ENCODE assay signal across 8 mouse cellular contexts in genomic region chr2:127248334-127249004, GRCm38 (mm10). TPM values are rescaled to one million over a fixed set of nuclear protein-coding genes. Genes with fewer than 3 reads are reported as not detected.
A peak's percentile ranks its signal among the peaks of the same experiment; 100 is the strongest.
DNase-seq lines count a peak whose midpoint lies in the region; ATAC-seq and TF ChIP-seq lines count a peak whose summit lies in the region.

No protein-coding gene starts in this region.

- no peak for TF ChIP-seq POLR2A in lung, adult 2 months (IDR thresholded peaks at IDR 0.05; ENCODE audit: borderline replicate concordance, extremely low read depth, low read depth, low read length)
- TF ChIP-seq POLR2A in heart, adult 2 months (IDR thresholded peaks at IDR 0.05; ENCODE audit: insufficient read depth, low read depth, low read length): no peak
- TF ChIP-seq POLR2A in liver, adult 2 months (IDR thresholded peaks at IDR 0.05; ENCODE audit: extremely low read depth, insufficient read depth, low read length): no peak

- peak; percentile 37 for DNase-seq in lung, adult 2 months
- DNase-seq in lung, postnatal 25 days (ENCODE audit: low spot score): no peak
- peak; percentile 14 for DNase-seq in embryo, embryonic 11.5 days (ENCODE audit: low read depth, low spot score)
- DNase-seq in heart, adult 2 months: peak; percentile 50 to 57
- DNase-seq in kidney, adult 9 months: peak; percentile 40
- DNase-seq in liver, adult 2 months (ENCODE audit: extremely low read depth, low read depth, low spot score): no peak
- peak; percentile 45 for DNase-seq in naive thymus-derived CD4-positive, alpha-beta T cell, adult 2 months (ENCODE audit: low read depth)

- ATAC-seq in stomach, embryonic 14.5 days (ENCODE audit: insufficient number of reproducible peaks, insufficient read depth, low FRiP score, low read depth): peak; percentile 35

- WGBS in lung, adult 2 months: under 1% methylated on average over 39 of the region's 39 CpGs
- 1% methylated on average over 39 of the region's 39 CpGs for WGBS in heart, adult 2 months
- under 1% methylated on average over 39 of the region's 39 CpGs for WGBS in liver, adult 2 months
- WGBS in stomach, embryonic 14.5 days: under 1% methylated on average over 37 of the region's 39 CpGs

- peaks cover 4% of the 10 kb centered on the region; the same call in 1 of the 2 replicates for H3K79me2 ChIP-seq in heart, adult 2 months (replicated peaks; ENCODE audit: control insufficient read depth, insufficient read depth, low read length)
- H3K79me2 ChIP-seq in liver, adult 2 months (ENCODE audit: control insufficient read depth, insufficient read depth, low read length): peaks cover 22% of the 10 kb centered on the region

- H3K4me3 ChIP-seq in lung, adult 2 months (replicated peaks; ENCODE audit: extremely low read depth, low read depth, low read length): peak overlapping the region; percentile 92
- H3K4me3 ChIP-seq in heart, adult 2 months: peak overlapping the region; percentile 97
- peak overlapping the region; percentile 85 for H3K4me3 ChIP-seq in liver, adult 2 months (ENCODE audit: insufficient read depth, low read depth, low read length)
- peak overlapping the region; percentile 80 for H3K4me3 ChIP-seq in stomach, embryonic 14.5 days (ENCODE audit: low read depth, low read length)

- TF ChIP-seq EP300 in heart, adult 2 months (IDR thresholded peaks at IDR 0.05; ENCODE audit: insufficient read depth, low read depth, low read length): no peak

- H3K27me3 ChIP-seq in heart, adult 2 months (ENCODE audit: control insufficient read depth, insufficient read depth, low read length): no peaks in the 10 kb centered on the region
- H3K27me3 ChIP-seq in liver, adult 2 months (ENCODE audit: control insufficient read depth, insufficient read depth, low read length): no peaks in the 10 kb centered on the region
- H3K27me3 ChIP-seq in stomach, embryonic 14.5 days (ENCODE audit: control insufficient read depth, insufficient read depth, low read length): no peaks in the 10 kb centered on the region

- intact Hi-C loops in heart, adult 2 months (cut with DNase I): loop anchor here (1.0 to 5.0 kb wide), 2 partner anchors 22 to 89 kb away; partner anchors contain the start of genes Astl, Dusp2 and Stard7

- peak overlapping the region; percentile 98 for H3K4me2 ChIP-seq in stomach, embryonic 14.5 days (replicated peaks; ENCODE audit: low read depth, low read length)

- peaks cover 17% of the 10 kb centered on the region for H3K4me1 ChIP-seq in lung, adult 2 months (ENCODE audit: control insufficient read depth, insufficient read depth, low read length)
- H3K4me1 ChIP-seq in heart, adult 2 months (ENCODE audit: control insufficient read depth, insufficient read depth, low read length): peaks cover 12% of the 10 kb centered on the region
- peaks cover 12% of the 10 kb centered on the region for H3K4me1 ChIP-seq in liver, adult 2 months (ENCODE audit: control insufficient read depth, insufficient read depth, low read length)
- peaks cover 25% of the 10 kb centered on the region for H3K4me1 ChIP-seq in stomach, embryonic 14.5 days (ENCODE audit: control insufficient read depth, insufficient read depth, low read length)

- peak overlapping the region; percentile 93 for H3K27ac ChIP-seq in heart, adult 2 months
- no peak overlapping the region for H3K27ac ChIP-seq in liver, adult 2 months (replicated peaks; ENCODE audit: insufficient read depth, low read depth, low read length)
- H3K27ac ChIP-seq in stomach, embryonic 14.5 days (ENCODE audit: low read length): peak overlapping the region; percentile 56; the same call in 1 of the 2 replicates

- H3K36me3 ChIP-seq in heart, adult 2 months (ENCODE audit: control insufficient read depth, insufficient read depth, low read length): peaks cover 21% of the 10 kb centered on the region
- H3K36me3 ChIP-seq in liver, adult 2 months (ENCODE audit: control insufficient read depth, insufficient read depth, low read length): peaks cover 16% of the 10 kb centered on the region
- peaks cover 14% of the 10 kb centered on the region for H3K36me3 ChIP-seq in stomach, embryonic 14.5 days (ENCODE audit: control insufficient read depth, insufficient read depth, low read length)

- peak overlapping the region; percentile 86 for H3K9ac ChIP-seq in heart, adult 2 months (ENCODE audit: low read depth, low read length)
- H3K9ac ChIP-seq in liver, adult 2 months (ENCODE audit: low read depth, low read length): peak overlapping the region; percentile 83
- H3K9ac ChIP-seq in stomach, embryonic 14.5 days (replicated peaks; ENCODE audit: low read depth, low read length): peak overlapping the region; percentile 75

- H3K9me3 ChIP-seq in stomach, embryonic 14.5 days (ENCODE audit: control insufficient read depth, low read depth, low read length): no peaks in the 10 kb centered on the region

- no peak for TF ChIP-seq CTCF in lung, adult 2 months (IDR thresholded peaks at IDR 0.05; ENCODE audit: insufficient read depth, low read length)
- TF ChIP-seq CTCF in heart, adult 2 months (IDR thresholded peaks at IDR 0.05): peak; percentile 40
- TF ChIP-seq CTCF in liver, adult 2 months (IDR thresholded peaks at IDR 0.05; ENCODE audit: low read depth, low read length): no peak

RNA-seq across cellular contexts. Expression of gene Tmem127, which starts 0.8 kb away (rescaled TPM):
- 74.4 and 86.6 TPM in 2 replicates for polyA plus RNA-seq in lung, adult 2 months (2012; rRNA removed)
- total RNA-seq in heart, adult 2 months (2021): 10 to 100 TPM; 24.8 to 27.4 TPM
- polyA plus RNA-seq in heart, adult 2 months (2012; rRNA removed): 45.6 and 64.8 TPM in 2 replicates
- total RNA-seq in liver, adult 2 months (2014; rRNA removed): 16.6 and 18.5 TPM in 2 replicates
- polyA plus RNA-seq in liver, adult 2 months (2012; rRNA removed): 45.8 and 50.5 TPM in 2 replicates
- polyA plus RNA-seq in stomach, embryonic 14.5 days (2014; fragmentation: Nextera tagmentation; extraction: Ambion mirVana): 21.1 TPM in 2 replicates

RNA-seq across cellular contexts. Expression of gene Ciao1, which starts 0.9 kb away (rescaled TPM):
- 46.7 and 67.3 TPM in 2 replicates for polyA plus RNA-seq in lung, adult 2 months (2012; rRNA removed)
- 10 to 100 TPM; 56.3 to 60.8 TPM for total RNA-seq in heart, adult 2 months (2021)
- polyA plus RNA-seq in heart, adult 2 months (2012; rRNA removed): 59.1 and 74.2 TPM in 2 replicates
- total RNA-seq in liver, adult 2 months (2014; rRNA removed): 44.9 and 50.9 TPM in 2 replicates
- polyA plus RNA-seq in liver, adult 2 months (2012; rRNA removed): 60.5 and 62.7 TPM in 2 replicates
- 56.1 and 57.1 TPM in 2 replicates for polyA plus RNA-seq in stomach, embryonic 14.5 days (2014; fragmentation: Nextera tagmentation; extraction: Ambion mirVana)

RNA-seq across cellular contexts. Expression of gene Stard7, which starts 21.5 kb away (rescaled TPM):
- polyA plus RNA-seq in lung, adult 2 months (2012; rRNA removed): 28.9 and 29.3 TPM in 2 replicates
- 100 to 1,000 TPM; 150 to 165 TPM for total RNA-seq in heart, adult 2 months (2021)
- 64.0 and 151 TPM in 2 replicates for polyA plus RNA-seq in heart, adult 2 months (2012; rRNA removed)
- 102 and 119 TPM in 2 replicates for total RNA-seq in liver, adult 2 months (2014; rRNA removed)
- 51.2 and 54.3 TPM in 2 replicates for polyA plus RNA-seq in liver, adult 2 months (2012; rRNA removed)
- 72.7 and 77.0 TPM in 2 replicates for polyA plus RNA-seq in stomach, embryonic 14.5 days (2014; fragmentation: Nextera tagmentation; extraction: Ambion mirVana)

RNA-seq across cellular contexts. Expression of gene Snrnp200, which starts 40.3 kb away (rescaled TPM):
- 41.4 and 52.0 TPM in 2 replicates for polyA plus RNA-seq in lung, adult 2 months (2012; rRNA removed)
- total RNA-seq in heart, adult 2 months (2021): 10 to 100 TPM; 59.3 to 69.5 TPM
- polyA plus RNA-seq in heart, adult 2 months (2012; rRNA removed): 34.0 and 58.7 TPM in 2 replicates
- 52.3 and 60.0 TPM in 2 replicates for total RNA-seq in liver, adult 2 months (2014; rRNA removed)
- 20.5 and 28.0 TPM in 2 replicates for polyA plus RNA-seq in liver, adult 2 months (2012; rRNA removed)
- 72.5 and 79.5 TPM in 2 replicates for polyA plus RNA-seq in stomach, embryonic 14.5 days (2014; fragmentation: Nextera tagmentation; extraction: Ambion mirVana)

RNA-seq across cellular contexts. Expression of gene 1810024B03Rik, which starts 40.4 kb away (rescaled TPM):
- polyA plus RNA-seq in lung, adult 2 months (2012; rRNA removed): 1.2 and 1.6 TPM in 2 replicates
- under 1 TPM; 0.36 to 0.60 TPM for total RNA-seq in heart, adult 2 months (2021)
- polyA plus RNA-seq in heart, adult 2 months (2012; rRNA removed): 0.94 TPM in 2 replicates
- 0.74 and 1.2 TPM in 2 replicates for total RNA-seq in liver, adult 2 months (2014; rRNA removed)
- polyA plus RNA-seq in liver, adult 2 months (2012; rRNA removed): 0.82 and 1.0 TPM in 2 replicates
- 2.4 and 3.1 TPM in 2 replicates for polyA plus RNA-seq in stomach, embryonic 14.5 days (2014; fragmentation: Nextera tagmentation; extraction: Ambion mirVana)

Comparison
In these comparisons a context has a peak if more than half of its experiments do, and no peak if none do; other contexts are left out.
1. DNase-seq: peak in lung, adult 2 months (single experiment), embryo, embryonic 11.5 days (single experiment), heart, adult 2 months (2 of 2), kidney, adult 9 months (single experiment) and naive thymus-derived CD4-positive, alpha-beta T cell, adult 2 months (single experiment); none in lung, postnatal 25 days (single experiment) and liver, adult 2 months (single experiment).
2. Peak in every context shown above with its lines, with median percentiles within 50 percentile points of each other: H3K4me3 ChIP-seq and H3K9ac ChIP-seq.